Mouse (Mus musculus): Measurements from ENCODE around the gene Mllt6.
"Not testable (repeated sequence)": the region's sequence is repeated elsewhere in the genome, so short reads cannot be mapped to it uniquely, and the experiment has no call there.

Mllt6 gene

DNA sequence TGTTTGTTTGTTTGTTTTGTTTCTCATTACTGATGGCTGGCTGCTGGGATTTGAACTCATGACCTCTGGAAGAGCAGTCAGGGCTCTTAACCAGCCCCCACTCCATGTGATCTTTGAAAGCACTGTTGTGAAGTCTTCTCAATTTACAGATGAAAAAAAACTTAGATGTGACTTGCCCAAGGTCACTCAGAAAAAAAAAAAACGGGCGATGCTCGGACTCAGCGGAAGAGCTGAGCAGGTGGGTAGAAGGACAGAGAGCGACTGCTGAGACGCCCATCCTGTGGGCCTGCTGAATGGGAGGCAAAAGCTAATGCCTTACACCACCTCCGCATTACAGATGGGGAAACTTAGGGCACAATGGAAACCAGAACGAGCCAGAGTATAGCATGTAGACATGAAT is 33.5 kb downstream of the Mllt6 start:
- no peak for DNase-seq (ENCODE audit: low read depth)

DNA sequence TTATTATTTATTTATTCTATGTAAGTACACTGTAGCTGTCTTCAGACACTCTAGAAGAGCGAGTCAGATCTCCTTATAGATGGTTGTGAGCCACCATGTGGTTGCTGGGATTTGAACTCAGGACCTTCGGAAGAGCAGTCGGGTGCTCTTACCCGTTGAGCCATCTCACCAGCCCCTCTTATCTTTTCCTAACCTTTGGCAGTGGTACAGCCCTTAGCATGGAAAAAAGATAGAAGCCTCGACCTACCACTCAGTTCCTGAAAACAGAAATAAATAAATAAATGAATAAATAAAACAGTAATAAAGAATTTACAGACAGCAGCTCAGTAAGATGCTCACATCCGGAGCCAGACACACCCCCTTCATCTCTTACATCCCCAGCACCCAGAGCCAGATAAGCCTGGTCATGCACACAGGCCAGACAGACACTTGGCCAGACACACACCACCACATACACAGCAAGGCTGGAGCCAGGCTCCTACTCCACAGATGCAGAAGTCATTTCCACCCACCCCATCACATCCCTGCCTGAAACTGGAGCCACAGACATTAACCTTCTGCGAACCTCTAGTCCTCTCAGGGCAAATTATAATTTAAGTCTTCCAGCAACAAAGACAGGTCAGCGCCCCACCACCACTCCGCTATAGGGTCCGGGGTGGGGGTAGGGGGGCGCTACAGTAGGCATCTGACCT is 34.1 kb downstream of the Mllt6 start:
- no peak for DNase-seq (ENCODE audit: low read depth)

DNA sequence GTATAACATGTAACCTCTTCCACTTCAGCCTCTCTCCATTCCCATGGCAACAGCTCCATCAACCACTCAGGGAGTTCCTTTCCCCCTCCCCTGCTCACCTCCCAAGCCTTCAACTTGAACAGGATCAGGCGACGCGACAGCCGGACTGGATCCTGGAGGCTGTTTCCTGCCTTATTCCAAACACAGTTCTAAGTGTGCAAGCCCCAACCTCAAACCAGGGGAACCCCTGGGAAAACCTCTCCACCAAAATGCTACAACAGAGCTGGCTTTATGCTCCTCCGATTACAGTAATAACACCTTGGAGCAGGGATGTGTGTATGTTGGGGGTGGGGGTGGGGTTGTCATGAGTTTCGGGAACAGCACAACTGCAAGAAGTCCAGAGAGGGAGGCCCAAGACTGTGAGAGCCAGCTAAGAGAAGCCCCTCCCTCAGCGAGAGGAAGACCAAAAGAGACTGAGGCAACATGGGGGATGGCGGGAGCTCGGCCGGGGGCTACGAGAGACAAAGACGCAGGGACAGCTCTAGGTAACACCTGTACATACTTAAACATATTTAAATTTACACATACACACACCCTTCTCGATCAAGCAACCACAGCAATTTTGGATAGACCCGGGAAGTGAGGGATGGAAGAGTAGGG is 34.8 kb downstream of the Mllt6 start:
- no peak for DNase-seq (ENCODE audit: low read depth)

DNA sequence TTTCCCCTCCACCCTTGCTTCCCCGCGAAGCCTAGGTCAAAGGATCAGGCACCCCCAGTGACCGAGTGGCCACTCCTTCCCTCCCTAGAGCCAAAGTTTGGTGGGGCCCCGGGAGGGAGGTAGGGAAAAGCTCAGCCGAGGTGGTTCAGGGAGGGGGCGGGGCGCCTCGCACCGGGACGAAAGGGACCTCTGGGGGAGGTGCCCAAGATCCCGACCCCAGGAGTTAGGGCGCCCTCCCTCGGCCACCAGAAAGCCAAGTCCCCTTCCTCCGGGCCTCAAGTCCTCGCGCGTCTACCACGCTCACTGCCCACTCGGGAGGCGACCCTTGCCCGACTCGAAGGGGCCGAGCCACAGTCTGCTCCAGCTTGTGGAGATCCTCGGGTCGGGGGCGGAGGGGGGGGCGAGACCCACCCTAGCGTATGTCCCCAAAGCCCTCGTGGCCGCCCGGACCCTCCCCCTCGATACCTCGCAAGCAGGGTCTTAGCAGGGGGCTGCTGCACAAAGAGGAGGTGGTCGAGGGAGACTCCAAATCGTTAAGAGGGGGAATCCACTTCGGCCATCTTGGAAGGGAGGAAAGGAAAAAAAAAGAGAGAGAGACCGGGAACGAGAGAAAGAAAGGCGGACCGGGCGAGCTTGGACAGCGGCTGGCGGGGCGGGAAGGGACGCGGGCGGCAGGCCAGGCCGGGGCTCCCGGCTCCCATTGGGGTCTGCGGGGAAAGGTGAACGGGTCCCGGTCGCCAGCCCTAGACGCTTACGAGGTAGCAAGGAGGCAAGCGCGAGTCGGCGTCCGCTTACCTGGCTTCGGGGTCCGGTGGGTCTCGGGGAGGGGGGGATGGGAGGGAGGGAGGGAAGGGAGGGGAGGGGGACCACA is 35.8 kb downstream of the Mllt6 start:
- peak; percentile 84 for DNase-seq (ENCODE audit: low read depth)

DNA sequence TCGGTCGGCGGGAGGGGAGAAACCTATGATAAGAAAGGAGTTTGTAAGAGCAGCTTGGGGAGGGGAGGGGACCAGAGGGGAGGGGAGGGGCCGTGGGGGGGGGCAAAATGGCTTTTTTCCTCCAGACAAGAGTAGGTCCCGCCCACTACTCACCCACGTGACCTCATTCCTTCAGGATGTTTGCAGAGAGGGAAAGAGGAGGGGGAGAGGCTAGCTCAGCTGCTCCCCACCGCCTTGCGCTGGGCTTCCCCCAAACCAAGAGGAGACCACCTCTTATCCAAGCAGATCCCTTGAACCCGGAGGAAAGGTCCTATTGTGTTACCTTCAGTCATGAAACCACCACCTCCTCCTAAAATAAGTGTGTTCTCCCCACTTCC is 36.4 kb downstream of the Mllt6 start:
- peak; percentile 95 for DNase-seq (ENCODE audit: low read depth)

DNA sequence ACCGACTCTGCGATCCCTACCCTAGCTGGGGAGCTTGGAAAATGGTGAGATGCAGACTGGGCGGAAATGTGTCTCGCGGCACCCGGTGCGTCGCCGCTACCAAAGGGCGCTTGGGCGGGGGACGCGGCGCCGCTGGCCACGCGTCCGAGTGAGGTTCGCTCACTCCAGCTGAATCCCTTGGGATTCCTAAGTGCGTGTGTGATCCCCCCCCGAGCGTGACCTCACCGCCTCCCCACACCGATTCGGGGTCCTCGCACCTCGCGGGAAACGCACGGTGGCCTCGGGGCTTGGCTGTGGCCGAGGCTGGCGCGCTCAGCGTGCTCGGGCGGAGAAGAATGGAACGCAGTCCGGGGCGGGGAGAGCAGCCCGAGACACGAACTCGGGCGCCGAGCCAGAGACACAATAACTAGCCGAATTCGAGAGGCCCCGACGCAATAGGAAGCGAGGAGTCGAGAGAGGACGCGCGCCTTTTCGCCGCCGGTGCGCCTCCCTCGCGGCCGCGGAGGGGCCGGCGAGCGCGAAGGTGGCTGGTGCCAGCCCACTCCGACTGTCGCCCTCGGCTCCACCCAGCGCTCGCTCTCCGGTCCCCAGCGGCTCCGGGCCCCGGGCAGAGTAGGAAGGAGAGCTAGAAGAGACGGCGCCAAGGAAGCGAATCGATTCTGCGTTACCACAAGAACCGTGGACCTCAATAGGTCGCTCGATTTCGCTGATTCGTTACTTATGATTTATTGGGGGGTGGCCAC is 37.0 kb downstream of the Mllt6 start, which contains the start of gene Pcgf2:
Pcgf2 (minus strand) TSS at position 495 of the 743 bp plus-strand sequence.
- peak; percentile 70 for DNase-seq (ENCODE audit: low read depth)

DNA sequence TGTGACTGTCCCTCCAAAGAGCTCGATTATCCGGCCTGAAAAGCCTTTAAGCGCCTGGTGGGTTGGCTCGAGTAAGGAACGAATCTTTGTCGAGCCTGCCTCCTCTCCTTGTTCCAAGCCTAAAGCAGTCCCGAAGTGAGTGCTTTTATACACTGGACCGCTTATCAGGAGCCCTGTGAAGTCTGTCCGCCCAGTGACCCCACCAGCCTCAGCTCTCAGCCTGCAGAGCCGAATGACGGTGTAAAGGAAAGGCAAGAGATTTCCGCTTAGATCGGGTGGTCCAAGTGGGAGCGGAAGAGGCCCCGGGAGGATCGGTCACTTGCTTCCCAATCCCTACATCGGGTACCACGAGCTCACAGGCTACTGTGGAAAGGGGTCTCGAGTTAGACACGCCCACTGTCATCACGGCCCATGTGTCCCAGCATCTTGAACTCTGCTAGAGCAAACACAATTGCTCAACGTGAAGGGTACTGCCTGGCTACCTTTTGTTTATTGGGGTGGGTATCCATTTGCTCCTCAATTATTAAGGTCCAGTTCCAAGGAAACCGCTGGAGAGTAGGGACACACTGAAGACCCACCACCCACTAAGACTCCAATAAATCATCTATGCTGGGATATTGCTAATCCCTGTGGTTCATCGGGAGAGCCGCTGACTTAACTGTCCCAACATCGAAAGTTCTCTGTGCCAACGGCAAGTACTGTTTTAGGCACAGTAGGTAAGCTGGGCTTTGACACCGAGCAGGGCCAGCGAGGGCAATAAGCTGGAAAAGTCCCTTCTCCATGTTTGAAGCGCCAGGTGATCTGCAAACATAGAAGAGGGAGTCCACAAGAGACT is 37.7 kb downstream of the Mllt6 start:
- DNase-seq (ENCODE audit: low read depth): peak; percentile 62

DNA sequence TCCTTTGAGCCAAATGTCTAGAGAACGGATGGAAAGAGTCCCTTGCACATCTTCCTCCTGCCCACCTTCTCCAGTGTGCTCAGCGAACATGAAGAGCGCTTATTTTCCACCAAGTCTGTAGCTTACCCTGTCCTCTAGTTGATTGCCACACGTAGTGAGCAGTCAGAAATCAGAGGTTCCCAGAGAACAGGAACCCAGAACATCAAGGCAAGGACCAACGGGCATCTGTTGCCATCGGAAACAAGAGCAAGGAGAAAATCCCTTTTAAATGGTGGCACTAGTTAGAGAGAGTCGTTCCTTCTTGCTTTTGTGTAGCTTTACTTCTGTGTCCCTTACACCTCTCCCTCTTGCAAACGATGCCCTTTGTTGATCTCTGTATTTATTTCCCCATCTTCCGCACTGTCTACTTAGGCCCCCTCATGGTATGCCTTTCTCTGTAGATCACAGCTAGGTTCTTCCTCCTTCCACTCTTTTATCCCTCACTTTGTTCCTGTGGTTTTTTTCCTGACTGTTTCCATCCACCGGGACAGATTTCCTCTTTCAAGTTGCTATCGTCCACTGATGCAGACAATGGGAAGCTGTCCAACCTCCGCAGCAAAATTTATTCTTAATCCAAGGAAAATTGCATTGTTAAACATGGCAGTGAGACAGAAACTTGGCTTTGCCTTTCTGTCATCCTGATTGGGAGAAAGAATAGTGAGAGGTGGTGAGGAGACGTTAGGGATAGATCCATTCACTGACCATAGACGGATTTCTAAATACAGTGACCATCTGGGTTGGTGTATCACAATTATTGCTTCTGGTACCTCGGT is 38.6 kb downstream of the Mllt6 start:
- peak; percentile 43 for DNase-seq (ENCODE audit: low read depth)

DNA sequence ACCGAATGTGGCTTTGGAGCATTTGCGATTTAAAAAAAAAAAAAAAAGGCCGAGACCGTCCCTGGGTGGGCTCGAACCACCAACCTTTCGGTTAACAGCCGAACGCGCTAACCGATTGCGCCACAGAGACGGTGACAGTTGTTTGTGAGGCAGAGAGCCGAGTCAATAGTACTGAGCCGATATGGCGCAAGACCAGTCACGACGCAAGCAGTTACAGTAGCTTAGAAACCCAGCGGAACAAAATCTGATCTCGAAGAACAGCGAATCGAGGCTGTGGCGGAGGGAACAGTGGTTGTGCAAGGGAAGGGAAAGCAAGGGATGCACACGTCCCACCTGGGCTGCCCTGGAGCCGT is 39.2 kb downstream of the Mllt6 start:
- DNase-seq (ENCODE audit: low read depth): peak; percentile 93

DNA sequence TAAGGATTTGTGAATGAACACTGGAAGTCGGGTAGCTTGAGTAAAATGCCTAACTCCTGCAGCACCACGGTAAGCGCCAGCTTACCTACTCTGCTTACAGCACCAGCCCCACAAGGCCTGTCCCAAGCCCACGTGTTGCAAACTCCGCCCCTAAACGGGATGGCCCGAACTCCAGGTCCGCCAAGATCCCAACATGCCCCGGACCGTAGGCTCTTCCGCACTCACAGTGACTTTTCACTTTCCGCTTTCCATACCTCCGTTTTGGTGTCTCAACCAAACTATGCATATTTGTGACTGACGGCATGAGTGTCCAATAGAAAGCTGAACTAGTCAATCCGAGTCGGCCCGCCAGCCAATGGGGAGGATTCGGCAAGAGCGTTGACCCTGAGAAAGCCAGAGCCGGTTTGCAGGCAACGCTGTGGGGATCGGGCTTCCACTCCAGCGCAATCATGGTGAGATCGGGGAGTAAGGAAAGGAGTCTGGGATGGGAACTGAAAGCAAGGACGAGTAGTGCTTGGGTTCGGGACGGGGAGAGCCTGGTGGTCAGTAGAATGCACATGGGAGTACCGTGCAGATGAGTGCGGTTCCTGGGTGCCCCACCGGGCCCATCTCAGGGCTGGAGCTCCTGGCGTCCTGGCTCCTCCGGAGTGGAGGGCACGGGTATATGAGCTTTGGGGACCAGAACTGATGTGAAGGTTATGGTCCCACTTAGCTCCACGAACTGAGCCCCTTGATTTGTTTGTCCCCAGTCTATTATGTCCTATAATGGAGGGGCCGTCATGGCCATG is 40.0 kb downstream of the Mllt6 start, which contains the start of gene Psmb3:
Psmb3 (plus strand) TSS at position 361 of the 788 bp plus-strand sequence.
- DNase-seq (ENCODE audit: low read depth): peak; percentile 100

DNA sequence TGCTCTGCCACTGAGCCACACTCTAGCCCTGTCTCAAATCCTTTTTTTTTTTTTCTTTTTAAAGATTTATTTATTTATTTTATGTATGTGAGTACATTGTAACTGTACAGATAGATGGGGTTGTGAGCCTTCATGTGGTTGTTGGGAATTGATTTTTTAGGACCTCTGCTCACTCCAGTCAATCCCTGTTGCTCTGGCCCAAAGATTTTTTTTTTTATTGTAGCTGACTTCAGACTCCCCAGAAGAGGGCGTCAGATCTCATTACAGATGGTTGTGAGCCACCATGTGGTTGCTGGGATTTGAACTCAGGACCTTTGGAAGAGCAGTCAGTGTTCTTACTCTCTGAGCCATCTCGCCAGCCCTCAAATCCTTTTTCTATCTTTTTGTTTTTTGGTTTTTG is 46.9 kb downstream of the Mllt6 start:
- not testable (repeated sequence) for DNase-seq (ENCODE audit: low read depth)

DNA sequence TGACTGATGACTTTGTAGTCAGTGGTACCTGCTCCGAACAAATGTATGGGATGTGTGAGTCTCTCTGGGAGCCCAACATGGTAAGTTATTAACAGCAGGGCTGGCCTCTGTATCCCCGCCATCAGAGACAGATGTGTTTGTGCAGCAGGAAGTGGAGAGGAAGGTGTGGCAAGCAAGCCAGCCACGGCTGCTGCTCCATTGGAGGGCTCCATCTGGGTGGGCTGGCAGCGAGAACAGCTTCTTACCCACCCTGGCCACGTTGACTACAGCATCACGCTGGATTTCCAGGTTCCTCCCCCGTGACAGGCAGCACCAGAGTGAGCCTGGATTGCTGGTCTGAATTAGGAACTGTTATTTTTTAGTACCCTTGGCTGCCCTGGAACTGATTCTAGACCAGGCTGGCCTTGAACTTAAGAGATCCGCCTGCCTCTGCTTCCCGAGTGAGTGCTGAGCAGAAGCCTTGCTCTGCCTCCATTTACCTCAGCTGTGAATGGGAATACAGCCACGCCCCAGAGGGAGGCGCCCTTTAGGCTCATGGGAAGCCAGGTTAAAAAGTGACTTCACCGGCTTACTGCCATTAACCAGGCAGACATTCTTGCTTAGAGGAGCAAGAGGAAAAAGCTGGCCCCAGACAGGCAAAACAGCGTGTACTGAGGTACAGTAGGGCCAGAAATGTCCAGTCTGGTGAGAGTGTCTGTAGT is 48.1 kb downstream of the Mllt6 start:
- peak; percentile 54 for DNase-seq (ENCODE audit: low read depth)

DNA sequence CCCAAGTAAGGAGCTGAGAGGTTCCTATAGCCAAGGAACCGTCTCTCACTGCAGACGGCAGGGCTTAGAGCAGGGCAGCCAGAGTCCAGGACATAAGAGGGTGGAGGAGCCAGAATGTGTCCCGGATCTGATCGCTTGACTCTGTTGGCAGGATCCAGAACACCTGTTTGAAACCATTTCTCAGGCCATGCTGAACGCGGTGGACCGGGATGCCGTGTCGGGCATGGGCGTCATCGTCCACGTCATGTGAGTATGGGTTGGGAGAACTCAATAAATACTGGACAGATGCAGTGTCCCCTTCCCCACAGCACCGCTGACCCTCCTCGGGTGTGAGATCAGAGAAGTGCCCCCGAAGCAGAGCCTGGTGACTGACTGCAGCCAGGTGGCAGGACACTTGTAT is 49.1 kb downstream of the Mllt6 start:
- DNase-seq (ENCODE audit: low read depth): no peak

DNA sequence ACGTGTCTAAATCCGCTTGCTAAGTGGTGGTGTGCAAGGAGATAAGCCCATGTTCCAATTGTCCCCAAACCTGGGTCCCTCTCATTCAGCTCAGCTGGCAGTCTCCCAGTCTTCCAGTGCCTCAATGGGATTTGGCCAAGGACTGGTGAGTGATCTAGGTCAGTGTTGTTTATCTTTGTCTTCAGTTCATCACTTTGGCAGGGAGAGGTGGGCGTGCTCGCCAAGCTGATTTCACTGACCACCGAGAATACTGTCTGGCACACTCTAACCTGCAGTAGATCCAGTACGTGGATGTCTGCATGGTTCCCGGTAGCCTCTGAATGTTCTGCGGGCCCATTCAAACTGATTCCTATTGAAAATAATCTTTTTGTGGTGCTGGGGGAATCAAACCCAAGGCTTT is 50.7 kb downstream of the Mllt6 start:
- DNase-seq (ENCODE audit: low read depth): no peak

DNA sequence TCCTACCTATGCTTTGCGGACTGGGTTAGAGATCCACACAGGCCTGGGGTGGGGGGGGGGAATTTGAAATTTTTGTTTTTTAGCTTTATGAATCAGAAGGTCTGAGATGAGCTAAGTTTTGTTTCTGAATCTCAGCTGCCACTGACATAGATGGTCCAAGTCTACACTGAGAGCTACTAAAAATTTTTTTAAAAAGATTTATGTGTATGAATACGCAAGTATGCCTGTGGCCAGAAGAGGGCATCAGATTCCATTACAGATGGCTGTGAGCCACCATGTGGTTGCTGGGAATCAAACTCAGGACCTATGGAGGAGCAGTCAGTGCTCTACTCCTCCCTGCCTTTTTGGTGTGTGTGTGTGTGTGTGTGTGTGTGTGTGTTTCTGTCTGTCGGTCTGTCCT is 51.1 kb downstream of the Mllt6 start:
- DNase-seq (ENCODE audit: low read depth): peak; percentile 57

DNA sequence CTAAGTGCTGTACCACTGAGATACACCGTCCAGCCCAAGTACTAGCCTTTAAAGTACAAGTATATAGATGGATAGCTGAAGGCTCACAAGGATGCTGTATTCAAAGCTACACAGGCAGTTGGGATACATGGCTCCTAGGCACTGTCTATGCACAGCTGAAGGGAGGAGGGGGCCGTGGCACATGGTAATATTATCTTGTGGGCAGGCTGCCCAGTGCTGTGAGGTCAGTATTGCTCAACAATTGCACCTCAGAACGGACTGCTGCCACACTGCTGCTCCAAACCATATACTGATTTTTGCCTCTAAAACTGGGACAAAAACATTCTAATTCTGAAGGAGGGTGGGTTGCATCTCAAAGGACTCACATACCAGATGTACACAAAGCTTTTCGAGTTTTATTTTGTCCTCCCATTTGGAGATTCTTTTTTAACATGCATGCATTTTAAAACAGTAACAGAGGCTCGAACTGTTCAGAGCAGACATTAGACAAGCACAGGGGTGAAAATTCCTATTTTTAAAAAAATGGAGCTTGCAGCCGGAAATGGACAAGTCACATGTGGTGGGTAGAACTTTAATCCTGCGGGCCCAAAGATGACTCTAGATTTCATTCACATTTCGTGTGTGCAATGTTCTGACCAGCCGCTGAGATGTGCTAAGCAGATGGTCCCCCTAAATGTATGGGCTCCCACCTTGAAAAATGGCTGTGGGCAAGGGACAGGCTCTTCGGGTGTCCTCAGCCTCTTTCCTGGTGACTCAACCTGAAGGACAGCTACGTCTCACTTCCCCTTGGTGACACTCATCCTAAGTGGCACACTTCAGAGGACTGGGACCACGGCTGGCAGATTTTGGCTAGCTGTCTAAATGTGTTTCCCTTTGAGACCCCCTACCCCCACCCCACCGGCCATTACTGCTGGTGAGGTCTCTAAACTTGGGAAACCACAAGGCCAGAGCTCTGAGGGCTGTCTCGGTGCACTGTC is 51.9 kb downstream of the Mllt6 start:
- peak; percentile 89 for DNase-seq (ENCODE audit: low read depth)

DNA sequence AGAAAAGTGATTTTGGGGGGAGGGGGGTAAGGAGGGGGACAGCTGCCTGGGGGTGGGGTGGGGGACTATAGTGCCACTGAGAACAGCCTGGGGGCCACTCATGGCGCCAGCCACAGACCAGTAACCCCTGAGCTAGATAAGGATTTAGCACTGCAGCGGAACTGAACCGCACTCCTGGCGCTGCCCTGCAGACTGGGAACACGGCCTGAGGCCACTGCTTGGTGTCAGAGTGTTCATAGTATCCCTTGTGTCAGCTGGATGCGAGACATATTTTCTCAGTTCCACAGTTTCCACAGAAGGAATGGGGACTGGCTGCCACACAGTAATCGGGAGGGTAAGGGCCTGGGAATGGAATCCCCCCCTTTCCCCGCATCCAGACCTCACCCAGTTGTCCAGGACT is 52.8 kb downstream of the Mllt6 start:
- DNase-seq (ENCODE audit: low read depth): no peak

Measured in 416B (cell line).